Mouse (Mus musculus): ENCODE results near the gene Tbc1d13. TPM values are rescaled to one million over a fixed set of nuclear protein-coding genes. Genes with fewer than 3 reads are reported as not detected.
A peak's percentile ranks its signal among the peaks of the same experiment; 100 is the strongest.
"Not testable (repeated sequence)": the region's sequence is repeated elsewhere in the genome, so short reads cannot be mapped to it uniquely, and the experiment has no call there.

Tbc1d13 gene
- polyA plus RNA-seq, 1 experiment from 2014 or later, result 6.4 TPM

DNA sequence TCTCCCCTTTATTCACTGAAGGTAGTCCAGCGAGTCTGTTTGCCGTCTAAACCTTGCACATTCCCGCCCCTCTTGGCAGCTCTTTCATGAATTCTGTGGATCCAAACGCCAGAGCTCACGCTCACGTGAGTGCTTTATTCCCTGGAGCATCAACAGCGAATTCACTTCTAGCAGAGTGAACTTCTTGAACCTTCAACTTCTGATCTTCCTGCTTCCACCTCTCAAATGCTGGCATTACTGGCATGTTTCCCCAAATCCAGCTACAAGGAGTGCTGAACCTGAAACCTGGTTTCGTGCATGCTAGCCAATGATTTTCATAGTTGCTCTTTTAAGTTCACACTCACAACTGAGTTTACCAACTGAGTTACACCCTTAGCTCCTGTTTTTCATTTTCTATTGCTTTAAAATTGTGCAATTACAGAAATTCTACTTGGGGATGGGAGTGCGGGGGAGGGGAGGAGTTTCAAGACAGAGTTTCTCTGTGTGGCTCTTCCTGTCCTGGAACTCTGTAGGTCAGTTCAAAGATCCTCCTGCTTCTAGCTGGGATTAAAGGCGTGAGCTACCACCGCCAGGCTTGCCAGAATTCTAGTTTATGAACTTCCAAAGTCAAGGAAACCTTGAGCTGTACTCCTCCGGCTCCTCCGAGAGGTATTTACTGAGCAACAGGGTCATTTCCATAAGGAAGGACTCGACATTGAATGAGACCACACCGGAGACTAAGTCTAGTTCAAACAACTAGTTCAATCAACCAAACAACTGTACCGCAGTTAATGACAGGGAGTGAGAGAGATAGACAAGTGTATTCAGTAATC lies 539 bp upstream of the Tbc1d13 start:
- 14% methylated on average over 16 of the region's 16 CpGs for WGBS
- no peaks in the 10 kb centered on the region for H3K27me3 ChIP-seq (replicated peaks)
- H3K4me2 ChIP-seq, result peak overlapping the region; percentile 87
- ATAC-seq (ENCODE audit: insufficient read depth, low FRiP score, low read depth), result peak; percentile 47
- peaks cover 7% of the 10 kb centered on the region; the same call in 1 of the 2 replicates for H3K36me3 ChIP-seq
- peaks cover 18% of the 10 kb centered on the region for H3K4me1 ChIP-seq
- peak overlapping the region; percentile 96 for H3K4me3 ChIP-seq (replicated peaks)
- peak overlapping the region; percentile 80 for H3K27ac ChIP-seq
- no peak overlapping the region for H3K9ac ChIP-seq
- H3K9me3 ChIP-seq, result no peaks in the 10 kb centered on the region

DNA sequence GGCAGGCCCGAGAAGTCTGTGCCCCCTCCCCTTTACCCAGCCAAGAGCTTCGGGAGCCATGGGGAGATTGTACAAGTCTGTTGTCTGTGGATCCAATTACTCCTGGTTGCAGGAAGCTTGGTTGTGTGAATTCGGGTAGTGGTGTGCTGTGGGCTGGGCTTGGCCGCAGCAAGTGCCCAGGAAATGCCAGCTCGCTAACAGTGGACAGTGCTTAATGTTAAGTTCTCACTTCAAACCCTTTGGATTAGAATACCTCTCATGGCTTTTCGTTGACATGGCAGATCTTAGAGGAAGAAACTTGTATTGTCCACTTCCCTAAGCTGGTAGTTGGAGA lies 799 bp downstream of the Tbc1d13 start:
- Histone ChIP-seq H3K4me1 (peaks cover 18% of the 10 kb centered on the region), H3K27ac (peak overlapping the region; percentile 80), H3K36me3 (peaks cover 7% of the 10 kb centered on the region; the same call in 1 of the 2 replicates), H3K9ac (peak overlapping the region; percentile 87), H3K27me3 (replicated peaks) (no peaks in the 10 kb centered on the region), H3K9me3 (no peaks in the 10 kb centered on the region), H3K4me2 (peak overlapping the region; percentile 87), H3K4me3 (replicated peaks) (peak overlapping the region; percentile 96)
- WGBS, result 20% methylated on average over 6 of the region's 6 CpGs
- no peak for ATAC-seq (ENCODE audit: insufficient read depth, low FRiP score, low read depth)

DNA sequence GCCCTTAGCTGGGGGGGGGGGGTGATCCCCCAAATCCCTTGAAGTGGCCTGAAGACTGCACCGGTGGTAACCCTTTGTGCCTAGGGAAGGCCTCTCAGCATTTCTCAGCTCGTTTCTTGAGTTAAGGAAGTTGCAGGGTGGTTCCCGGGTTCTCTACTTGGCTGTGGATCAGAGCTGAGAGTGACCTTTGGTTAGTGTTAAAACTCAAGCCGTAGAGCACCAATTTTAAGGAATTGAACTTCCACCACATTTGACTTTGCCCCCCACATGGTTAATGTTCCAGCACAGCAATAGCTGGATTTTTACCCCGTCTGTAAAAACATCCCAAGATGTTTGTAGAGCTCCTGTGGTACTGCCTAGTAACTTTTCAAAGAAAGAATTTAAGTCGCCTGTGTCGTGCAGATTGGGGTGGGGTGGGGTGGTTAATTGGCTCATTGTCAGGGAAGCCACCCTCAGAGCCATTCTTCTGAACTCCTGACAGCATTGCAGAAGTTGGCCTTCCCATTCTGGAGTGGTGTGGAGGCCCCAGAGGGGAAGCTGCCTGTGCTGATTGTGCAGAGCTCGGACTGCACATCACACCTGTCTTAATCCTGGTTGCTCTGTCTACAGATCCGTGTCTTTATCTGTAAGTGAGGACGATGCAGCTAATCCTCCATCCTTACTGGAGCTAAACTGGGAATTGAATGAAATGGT lies 1.5 kb downstream of the Tbc1d13 start:
- H3K27ac ChIP-seq, result peak overlapping the region; percentile 80; the same call in 1 of the 2 replicates
- peak overlapping the region; percentile 96 for H3K4me3 ChIP-seq (replicated peaks)
- ATAC-seq (ENCODE audit: insufficient read depth, low FRiP score, low read depth), result no peak
- peak overlapping the region; percentile 87; the same call in 1 of the 2 replicates for H3K9ac ChIP-seq
- 64% methylated on average over 10 of the region's 10 CpGs for WGBS
- peak overlapping the region; percentile 87 for H3K4me2 ChIP-seq
- peaks cover 18% of the 10 kb centered on the region for H3K4me1 ChIP-seq
- H3K27me3 ChIP-seq (replicated peaks), result no peaks in the 10 kb centered on the region
- peaks cover 8% of the 10 kb centered on the region; the same call in 1 of the 2 replicates for H3K36me3 ChIP-seq
- no peaks in the 10 kb centered on the region for H3K9me3 ChIP-seq

DNA sequence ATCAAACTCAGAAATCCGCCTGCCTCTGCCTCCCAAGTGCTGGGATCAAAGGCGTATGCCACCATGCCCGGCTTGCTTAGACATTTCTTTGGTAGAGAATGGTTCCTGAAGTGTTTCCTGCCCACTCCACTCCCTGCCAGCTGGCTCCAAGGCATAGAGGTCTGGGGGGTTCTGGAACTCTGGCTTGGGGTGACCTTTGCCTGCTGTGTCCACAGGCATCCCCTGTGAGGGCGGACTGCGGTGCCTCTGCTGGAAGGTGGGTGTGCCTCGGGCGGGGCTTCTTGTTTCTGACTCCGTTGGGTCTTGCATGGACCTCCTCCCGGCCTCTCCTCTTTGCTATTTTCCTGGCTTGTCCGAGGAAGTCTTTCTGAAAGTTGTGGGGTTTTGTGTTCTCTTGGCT lies 2.9 kb downstream of the Tbc1d13 start:
- no peak overlapping the region for H3K4me2 ChIP-seq
- H3K4me3 ChIP-seq (replicated peaks), result no peak overlapping the region
- WGBS, result 81% methylated on average over 10 of the region's 10 CpGs

GRCm38 (mm10) chr2:30140021-30140420 lies 6.5 kb downstream of the Tbc1d13 start:
- 79% methylated on average over 4 of the region's 4 CpGs for WGBS
- H3K4me3 ChIP-seq (replicated peaks), result not testable (repeated sequence)

More for the DNA sequence above, 2.9 kb downstream of the Tbc1d13 start:
- peaks cover 17% of the 10 kb centered on the region; the same call in 1 of the 2 replicates for H3K36me3 ChIP-seq
- ATAC-seq (ENCODE audit: insufficient read depth, low FRiP score, low read depth), result no peak
- no peaks in the 10 kb centered on the region for H3K27me3 ChIP-seq (replicated peaks)
- peaks cover 18% of the 10 kb centered on the region for H3K4me1 ChIP-seq
- no peaks in the 10 kb centered on the region for H3K9me3 ChIP-seq
- H3K27ac ChIP-seq, result no peak overlapping the region
- no peak overlapping the region for H3K9ac ChIP-seq

GRCm38 (mm10) chr2:30144436-30144835 lies 10.9 kb downstream of the Tbc1d13 start:
- H3K4me2 ChIP-seq, result no peak overlapping the region
- ATAC-seq (ENCODE audit: insufficient read depth, low FRiP score, low read depth), result no peak
- H3K4me3 ChIP-seq (replicated peaks), result no peak overlapping the region
- H3K9me3 ChIP-seq, result no peaks in the 10 kb centered on the region
- no peaks in the 10 kb centered on the region for H3K4me1 ChIP-seq
- no peaks in the 10 kb centered on the region for H3K27me3 ChIP-seq (replicated peaks)
- H3K9ac ChIP-seq, result no peak overlapping the region
- peaks cover 58% of the 10 kb centered on the region for H3K36me3 ChIP-seq
- WGBS, result 92% methylated on average over 4 of the region's 4 CpGs
- H3K27ac ChIP-seq, result no peak overlapping the region

More at GRCm38 (mm10) chr2:30140021-30140420, 6.5 kb downstream of the Tbc1d13 start:
- H3K4me1 ChIP-seq; H3K27ac ChIP-seq; ATAC-seq (ENCODE audit: insufficient read depth, low FRiP score, low read depth); H3K27me3 ChIP-seq (replicated peaks); H3K9me3 ChIP-seq; H3K4me2 ChIP-seq; H3K9ac ChIP-seq: not testable (repeated sequence)
- H3K36me3 ChIP-seq, result peaks cover 36% of the 10 kb centered on the region

DNA sequence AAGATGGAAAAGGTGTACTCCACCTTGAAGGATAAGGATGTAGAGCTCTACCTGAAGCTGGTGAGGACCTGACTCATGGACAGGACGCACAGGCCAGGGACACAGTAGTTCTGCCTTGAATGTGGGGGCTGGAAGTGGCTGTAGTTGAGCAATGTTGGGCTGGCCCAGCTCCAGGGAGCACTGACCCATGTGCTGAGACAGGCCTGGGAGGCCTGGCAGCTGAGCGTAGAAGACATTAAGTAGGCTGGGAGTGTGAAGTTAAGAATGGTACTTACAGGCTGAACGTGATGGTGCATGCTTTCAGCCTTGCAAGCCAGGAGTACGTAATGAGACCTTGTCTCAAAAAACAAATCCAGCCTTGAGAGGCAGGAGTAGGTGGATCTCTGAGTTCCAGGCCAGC lies 13.9 kb downstream of the Tbc1d13 start:
- WGBS, result 88% methylated on average over 4 of the region's 4 CpGs
- Histone ChIP-seq H3K9me3 (no peaks in the 10 kb centered on the region), H3K27ac (no peak overlapping the region), H3K4me2 (no peak overlapping the region), H3K4me3 (replicated peaks) (no peak overlapping the region), H3K4me1 (no peaks in the 10 kb centered on the region), H3K27me3 (replicated peaks) (no peaks in the 10 kb centered on the region), H3K36me3 (peaks cover 56% of the 10 kb centered on the region), H3K9ac (no peak overlapping the region)
- ATAC-seq (ENCODE audit: insufficient read depth, low FRiP score, low read depth), result no peak

DNA sequence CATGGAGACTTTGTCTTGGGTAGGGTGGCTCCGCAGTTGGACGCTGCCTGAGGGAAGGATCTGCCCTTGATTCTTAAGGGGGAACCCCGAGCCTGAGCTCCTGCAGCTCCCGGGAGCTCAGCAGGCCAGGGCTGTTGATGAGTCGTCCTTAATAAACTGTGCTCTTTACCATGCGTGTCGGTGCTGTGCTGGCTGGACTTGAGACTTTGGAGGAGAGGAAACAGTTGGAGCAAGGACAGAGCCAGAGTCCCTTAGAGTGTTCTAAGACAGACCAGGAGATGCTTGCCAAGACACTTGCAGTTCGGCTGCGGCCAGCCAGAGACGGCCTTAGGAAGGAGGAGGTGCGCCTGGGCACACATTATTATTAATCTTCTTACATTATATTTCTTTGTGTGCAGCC lies 18.3 kb downstream of the Tbc1d13 start:
- Histone ChIP-seq H3K9ac (no peak overlapping the region), H3K4me1 (no peaks in the 10 kb centered on the region), H3K4me2 (no peak overlapping the region), H3K36me3 (peaks cover 37% of the 10 kb centered on the region), H3K4me3 (replicated peaks) (no peak overlapping the region), H3K9me3 (no peaks in the 10 kb centered on the region), H3K27ac (no peak overlapping the region), H3K27me3 (replicated peaks) (no peaks in the 10 kb centered on the region)
- WGBS, result 85% methylated on average over 11 of the region's 11 CpGs
- no peak for ATAC-seq (ENCODE audit: insufficient read depth, low FRiP score, low read depth)

DNA sequence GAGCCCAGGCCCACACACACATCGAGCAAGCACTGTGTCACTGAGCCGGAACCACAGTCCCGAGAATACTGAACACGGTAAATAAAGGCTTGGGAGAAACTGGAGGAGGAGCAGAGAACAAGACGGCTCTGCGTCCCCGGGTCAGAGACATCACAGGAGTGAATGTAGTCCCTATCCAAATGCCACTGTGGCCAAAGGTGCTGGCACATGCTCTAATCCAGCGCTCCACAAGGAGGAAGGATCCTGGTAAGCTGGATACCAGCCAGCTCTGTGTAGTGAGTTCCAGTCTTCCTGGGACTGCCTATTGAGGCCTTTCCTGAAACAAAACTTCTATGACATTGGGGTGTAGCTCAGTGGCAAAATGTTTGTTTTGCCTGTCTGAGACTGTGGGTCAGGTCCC lies 19.1 kb downstream of the Tbc1d13 start:
- H3K27ac ChIP-seq, result no peak overlapping the region
- no peak for ATAC-seq (ENCODE audit: insufficient read depth, low FRiP score, low read depth)
- H3K4me1 ChIP-seq, result no peaks in the 10 kb centered on the region
- H3K4me3 ChIP-seq (replicated peaks), result no peak overlapping the region
- no peaks in the 10 kb centered on the region for H3K9me3 ChIP-seq
- no peak overlapping the region for H3K4me2 ChIP-seq
- 79% methylated on average over 8 of the region's 8 CpGs for WGBS
- H3K9ac ChIP-seq, result no peak overlapping the region
- H3K36me3 ChIP-seq, result peaks cover 29% of the 10 kb centered on the region
- H3K27me3 ChIP-seq (replicated peaks), result no peaks in the 10 kb centered on the region

DNA sequence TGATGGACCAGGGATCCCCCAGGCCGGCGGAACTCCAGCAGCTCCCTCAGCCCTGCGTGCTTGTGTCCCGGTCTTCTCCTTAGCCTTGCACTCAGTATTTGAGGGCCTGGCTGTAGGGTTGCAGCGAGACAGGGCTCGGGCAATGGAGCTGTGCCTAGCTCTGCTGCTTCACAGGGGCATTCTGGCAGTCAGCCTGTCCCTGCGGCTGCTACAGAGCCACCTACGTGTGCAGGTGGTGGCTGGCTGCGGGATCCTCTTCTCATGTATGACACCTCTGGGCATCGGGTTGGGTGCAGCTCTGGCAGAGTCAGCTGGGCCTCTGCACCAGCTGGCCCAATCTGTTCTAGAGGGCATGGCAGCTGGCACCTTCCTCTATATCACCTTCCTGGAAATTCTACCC lies 26.3 kb downstream of the Tbc1d13 start:
- H3K27ac ChIP-seq; H3K9me3 ChIP-seq; H3K36me3 ChIP-seq; H3K9ac ChIP-seq; H3K27me3 ChIP-seq (replicated peaks); H3K4me1 ChIP-seq; ATAC-seq (ENCODE audit: insufficient read depth, low FRiP score, low read depth); H3K4me3 ChIP-seq (replicated peaks); H3K4me2 ChIP-seq: not testable (repeated sequence)
- 80% methylated on average over 9 of the region's 10 CpGs for WGBS

DNA sequence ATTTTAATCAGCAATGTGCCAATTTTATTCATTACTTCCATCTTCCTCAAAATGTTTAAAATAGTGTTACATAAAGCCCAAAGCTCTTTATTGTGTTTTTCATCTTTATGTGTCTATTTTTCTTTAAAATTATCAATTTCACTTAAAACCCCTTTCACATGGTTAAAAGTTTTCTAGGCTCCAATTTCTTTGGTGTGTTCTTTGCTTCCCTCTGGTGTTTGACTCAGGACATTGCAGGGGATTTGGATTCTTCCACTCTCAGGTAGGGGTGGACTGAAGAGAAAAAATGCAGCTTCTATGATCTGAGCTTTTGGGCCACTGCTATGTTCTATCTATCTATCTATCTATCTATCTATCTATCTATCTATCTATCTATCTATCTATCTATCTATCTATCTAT lies 28.3 kb downstream of the Tbc1d13 start:
- ATAC-seq (ENCODE audit: insufficient read depth, low FRiP score, low read depth), result no peak
- Histone ChIP-seq H3K27me3 (replicated peaks) (no peaks in the 10 kb centered on the region), H3K4me3 (replicated peaks) (no peak overlapping the region), H3K27ac (no peak overlapping the region), H3K4me1 (no peaks in the 10 kb centered on the region), H3K4me2 (no peak overlapping the region), H3K36me3 (no peaks in the 10 kb centered on the region), H3K9ac (no peak overlapping the region), H3K9me3 (peaks cover 4% of the 10 kb centered on the region; the same call in 1 of the 2 replicates)

- no peaks in the 10 kb centered on the region for H3K4me1 ChIP-seq
- no peak overlapping the region for H3K4me3 ChIP-seq (replicated peaks)
- H3K9ac ChIP-seq, result no peak overlapping the region
- peaks cover 5% of the 10 kb centered on the region; the same call in 1 of the 2 replicates for H3K9me3 ChIP-seq
- 53% methylated on average over 9 of the region's 9 CpGs for WGBS
- no peak for ATAC-seq (ENCODE audit: insufficient read depth, low FRiP score, low read depth)
- H3K4me2 ChIP-seq, result no peak overlapping the region
- no peaks in the 10 kb centered on the region for H3K36me3 ChIP-seq
- H3K27ac ChIP-seq, result no peak overlapping the region
- no peaks in the 10 kb centered on the region for H3K27me3 ChIP-seq (replicated peaks)
Observed at GRCm38 (mm10) chr2:30164340-30164932, 30.9 kb downstream of the Tbc1d13 start.
